Mouse (Mus musculus) ES-Bruce4 (cell line): Measurements from ENCODE around the gene Tomm7.

Source experiments
- EP300 ChIP-seq: IDR thresholded peaks from 2 replicates; pipeline ENCODE4 v1.6.1; 2011; ENCODE audit warnings: low read depth, low read length; ENCODE audit not compliant: insufficient read depth
- POLR2A ChIP-seq: IDR thresholded peaks from one replicate; pipeline ENCODE4 v1.8.1; 2011; ENCODE audit warnings: low read length; ENCODE audit not compliant: insufficient read depth

- no peak for TF ChIP-seq POLR2A
- TF ChIP-seq EP300: no peak
Measured at GRCm38 (mm10) chr5:23816681-23817080, 27.3 kb downstream of the Tomm7 start.
